Mouse (Mus musculus) cerebellum, adult 9-11 months (tissue): Measurements from ENCODE around the gene Keg1.
A peak's percentile ranks its signal among the peaks of the same experiment; 100 is the strongest.
"Not testable (repeated sequence)": the region's sequence is repeated elsewhere in the genome, so short reads cannot be mapped to it uniquely, and the experiment has no call there.

Source experiments
- DNase-seq: peaks from one replicate; pipeline ENCODE4 v3.0.0; 2022

Keg1 gene

GRCm38 (mm10) chr19:12695590-12695989 lies at the start of gene Keg1:
Keg1 (plus strand) TSS chr19:12695786.
- no peak for DNase-seq

DNA sequence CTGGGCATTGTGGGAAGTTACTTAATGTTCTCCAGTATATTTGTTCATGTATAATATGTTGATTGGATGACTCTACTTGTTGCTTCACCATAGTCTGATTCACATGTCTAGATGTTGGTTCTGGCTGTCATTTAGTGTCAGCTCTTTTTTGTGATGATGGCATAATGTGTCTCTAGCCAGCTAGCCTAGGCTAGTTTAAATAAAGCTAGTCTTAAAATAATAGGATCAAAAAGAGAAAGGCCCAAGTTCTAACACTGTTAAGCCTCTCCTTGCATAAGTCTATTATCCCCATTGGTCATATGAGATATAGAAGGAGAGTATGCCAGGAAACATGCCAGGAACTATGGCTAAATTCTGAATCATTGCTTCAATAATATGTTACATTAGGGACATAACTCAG lies 46.1 kb upstream of the Keg1 start:
- no peak for DNase-seq

GRCm38 (mm10) chr19:12666156-12666555 lies 29.4 kb upstream of the Keg1 start:
- no peak for DNase-seq

GRCm38 (mm10) chr19:12668601-12669000 lies 27.0 kb upstream of the Keg1 start:
- not testable (repeated sequence) for DNase-seq

DNA sequence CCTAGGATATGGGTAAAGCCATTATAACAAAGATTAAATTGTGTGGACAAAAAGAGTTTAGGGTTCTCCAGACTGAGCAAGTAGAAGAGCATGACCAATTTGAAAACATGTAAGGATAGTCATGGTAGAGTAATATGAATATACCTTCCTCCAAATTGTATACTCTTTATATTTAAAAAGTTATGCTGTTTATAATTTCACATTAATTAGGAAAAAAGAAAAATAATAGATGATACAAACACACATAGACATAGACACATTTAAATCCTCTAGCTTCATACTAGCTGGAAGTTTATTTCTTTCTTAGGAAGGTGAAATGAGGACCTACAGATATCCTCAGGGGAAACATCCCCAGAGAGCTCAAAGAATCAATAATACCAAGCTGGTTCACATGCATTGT lies 25.4 kb upstream of the Keg1 start, which contains the start of gene Olfr1442:
TSS of gene Olfr1442 (plus strand) at position 301 of the 400 bp plus-strand sequence.
- no peak for DNase-seq

- DNase-seq, result no peak
Measured at GRCm38 (mm10) chr19:12671051-12671450, 24.5 kb upstream of the Keg1 start.

DNA sequence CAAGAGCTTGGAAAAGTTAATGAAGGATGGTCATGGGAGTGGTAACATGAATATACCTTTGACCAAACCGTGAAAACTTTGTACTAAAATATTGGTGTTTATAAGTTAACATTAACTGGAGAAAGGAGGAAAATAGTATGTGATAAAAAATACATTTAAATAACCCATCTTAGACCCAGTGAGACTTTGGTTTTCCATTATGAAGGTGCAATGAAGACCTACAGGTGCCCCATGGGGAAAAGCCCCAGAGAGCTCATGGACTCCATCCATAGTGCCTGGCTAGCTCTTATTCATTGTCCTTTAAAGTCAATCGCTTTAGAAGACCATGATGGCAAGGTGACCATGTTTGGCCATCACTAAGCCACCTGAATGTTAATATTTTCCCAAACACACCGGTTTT lies 17.8 kb upstream of the Keg1 start, which contains the start of gene Olfr1443:
TSS of gene Olfr1443 (plus strand) at position 301 of the 400 bp plus-strand sequence.
- DNase-seq, result no peak

- DNase-seq, result no peak
Measured at GRCm38 (mm10) chr19:12684638-12685037, 10.9 kb upstream of the Keg1 start.

DNA sequence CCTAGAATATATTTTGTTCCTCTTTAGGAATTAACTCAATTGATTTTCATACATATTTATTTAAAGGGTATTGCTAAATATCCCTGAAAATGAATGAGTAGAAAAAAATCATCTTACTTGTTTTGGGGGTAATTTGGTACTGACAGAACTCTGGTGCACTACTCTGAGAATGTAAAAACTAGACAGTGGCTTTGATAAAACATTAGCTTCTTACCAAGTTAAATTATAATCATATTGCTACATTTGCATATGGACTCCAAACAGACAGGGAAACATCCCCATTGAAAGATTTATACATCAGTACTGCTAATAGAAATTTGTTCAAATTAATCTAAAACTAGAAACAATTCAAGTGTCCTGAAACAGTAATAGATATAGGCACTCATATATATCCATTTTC lies 10.4 kb upstream of the Keg1 start:
- no peak for DNase-seq

DNA sequence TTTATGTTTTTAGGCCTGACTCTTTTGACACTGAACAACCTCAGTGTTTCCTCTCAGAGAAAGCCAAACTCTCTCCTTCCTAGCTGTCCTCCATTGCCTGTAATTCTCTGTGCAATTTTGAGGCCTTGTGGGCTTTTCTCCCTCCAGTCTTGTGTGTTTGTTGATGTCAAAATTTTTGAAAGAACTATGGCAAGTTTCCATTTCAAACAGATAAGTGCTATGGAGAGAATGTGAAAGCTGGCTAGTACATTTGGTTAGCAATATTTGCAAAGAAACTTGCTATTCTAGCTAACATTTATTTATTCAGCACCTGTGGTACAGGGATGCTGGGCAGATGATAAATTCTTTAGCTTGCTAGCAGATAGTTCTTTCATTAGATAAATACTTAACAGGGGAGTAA lies 635 bp downstream of the Keg1 start:
- DNase-seq, result no peak

DNA sequence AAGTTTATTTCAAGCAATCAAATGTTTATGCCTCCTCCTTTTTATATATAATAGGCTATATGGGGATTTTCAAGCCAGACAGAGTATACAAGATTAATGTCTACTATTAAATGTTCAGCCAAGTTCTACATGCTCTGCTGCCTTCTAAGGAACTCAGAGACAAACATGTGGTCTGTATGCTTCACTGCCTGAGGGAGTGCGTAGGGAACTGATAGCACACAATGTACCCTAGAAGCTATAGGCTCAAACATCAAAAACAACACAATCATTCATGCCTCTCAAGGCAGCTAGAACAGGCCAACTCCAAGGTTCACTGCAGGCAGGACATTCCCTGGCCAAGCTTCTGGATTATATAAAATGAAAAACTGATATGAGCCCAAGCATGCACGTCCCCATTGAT lies 12.9 kb downstream of the Keg1 start:
- DNase-seq, result no peak

GRCm38 (mm10) chr19:12708986-12709385 lies 13.4 kb downstream of the Keg1 start:
- no peak for DNase-seq

DNA sequence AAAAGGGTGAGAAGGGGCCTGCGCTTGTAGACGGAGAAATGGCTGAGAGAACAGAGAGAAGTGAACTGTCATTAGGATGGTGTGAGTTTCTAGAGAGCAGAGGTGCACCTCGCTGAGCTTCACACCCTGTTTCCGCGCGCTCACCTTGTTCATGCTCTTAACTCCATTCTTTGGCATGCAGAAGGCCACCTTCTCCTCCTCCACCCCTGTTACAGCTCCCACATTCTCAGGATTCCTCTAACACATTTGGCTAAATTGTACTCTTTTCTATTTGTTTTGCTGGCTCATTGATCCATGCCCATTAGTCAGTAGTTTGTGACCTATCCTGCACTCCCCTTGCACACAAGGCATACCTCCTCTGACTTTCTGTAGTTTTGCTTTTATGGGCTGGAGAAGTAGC lies 23.6 kb downstream of the Keg1 start:
- DNase-seq, result no peak

DNA sequence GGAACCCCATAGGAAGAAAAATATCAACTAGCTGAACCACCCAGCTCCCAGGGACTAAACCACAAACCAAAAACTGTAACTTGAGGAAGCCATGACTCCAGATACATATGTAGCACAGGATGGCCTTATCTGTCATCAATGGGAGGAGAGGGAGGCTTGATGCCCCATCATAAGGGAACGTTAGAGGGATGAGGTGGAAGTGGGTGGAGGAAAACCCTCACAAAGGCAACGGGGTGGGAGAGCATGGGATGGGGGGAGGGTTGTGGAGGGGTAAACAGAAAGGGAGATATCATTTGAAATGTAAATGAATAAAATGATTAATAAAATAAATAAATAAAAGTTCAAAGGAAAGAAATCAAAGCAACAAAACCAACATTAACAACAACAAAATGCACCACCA lies 24.9 kb downstream of the Keg1 start:
- no peak for DNase-seq

GRCm38 (mm10) chr19:12720919-12721318 lies 25.3 kb downstream of the Keg1 start:
- DNase-seq, result not testable (repeated sequence)

DNA sequence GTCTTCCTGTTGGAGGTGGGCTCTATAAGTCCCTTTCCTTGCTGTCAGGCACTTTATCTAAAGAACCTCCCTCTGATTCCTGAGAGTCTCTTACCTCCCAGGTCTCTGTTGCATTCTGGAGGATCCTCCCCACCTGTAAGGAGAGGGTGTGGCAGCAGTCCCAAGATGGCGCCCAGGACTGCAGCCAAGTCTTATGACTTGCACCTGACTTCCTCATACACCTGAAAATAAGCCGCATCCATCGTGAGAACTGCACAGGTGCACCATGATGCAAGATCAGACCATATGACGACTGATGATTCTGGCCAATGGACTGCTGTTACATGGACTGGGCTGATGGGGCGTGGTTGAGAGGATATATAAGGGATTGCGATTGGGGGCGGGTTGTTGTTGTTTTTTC lies 26.0 kb downstream of the Keg1 start:
- not testable (repeated sequence) for DNase-seq

GRCm38 (mm10) chr19:12722308-12722707 lies 26.7 kb downstream of the Keg1 start:
- peak; percentile 25 for DNase-seq

GRCm38 (mm10) chr19:12725851-12726250 lies 30.3 kb downstream of the Keg1 start:
- no peak for DNase-seq

DNA sequence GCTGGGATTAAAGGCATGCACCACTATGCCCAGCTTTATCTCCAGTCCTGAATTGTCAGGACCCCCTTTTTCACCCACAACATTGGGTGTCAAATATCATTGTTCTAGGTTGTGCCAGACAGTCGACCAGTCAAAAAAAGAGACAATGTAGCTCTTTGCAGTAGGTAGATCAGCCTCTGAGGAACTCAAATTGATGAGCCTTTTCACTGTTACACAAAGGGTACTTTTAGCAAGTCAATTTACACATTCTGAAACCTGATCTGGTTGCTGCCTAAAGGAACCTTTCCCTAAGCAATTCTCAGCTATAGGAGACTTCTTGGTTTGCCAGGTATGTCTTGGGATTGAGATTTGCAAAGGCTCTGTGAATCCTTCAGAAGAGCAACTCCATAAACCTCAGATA lies 35.5 kb downstream of the Keg1 start:
- no peak for DNase-seq

DNA sequence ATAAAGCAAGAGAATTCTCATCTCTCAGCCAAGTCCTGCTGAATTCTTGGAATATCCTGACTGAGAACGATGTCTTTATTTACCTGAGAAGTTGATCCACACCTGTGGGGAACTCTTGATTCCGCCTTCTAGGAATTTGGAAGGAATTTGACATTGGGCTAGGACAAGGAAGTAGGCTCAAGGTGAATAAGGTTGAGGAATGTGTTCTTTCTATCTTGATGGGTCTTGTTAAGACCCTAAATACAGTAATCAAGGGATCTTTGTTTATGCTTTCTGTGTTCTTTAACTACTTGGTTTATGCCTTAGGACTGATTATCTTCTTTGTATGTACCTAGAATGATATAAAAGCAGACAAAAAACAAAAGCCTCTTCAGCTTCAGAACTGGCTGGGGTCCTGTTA lies 36.4 kb downstream of the Keg1 start:
- DNase-seq, result no peak

DNA sequence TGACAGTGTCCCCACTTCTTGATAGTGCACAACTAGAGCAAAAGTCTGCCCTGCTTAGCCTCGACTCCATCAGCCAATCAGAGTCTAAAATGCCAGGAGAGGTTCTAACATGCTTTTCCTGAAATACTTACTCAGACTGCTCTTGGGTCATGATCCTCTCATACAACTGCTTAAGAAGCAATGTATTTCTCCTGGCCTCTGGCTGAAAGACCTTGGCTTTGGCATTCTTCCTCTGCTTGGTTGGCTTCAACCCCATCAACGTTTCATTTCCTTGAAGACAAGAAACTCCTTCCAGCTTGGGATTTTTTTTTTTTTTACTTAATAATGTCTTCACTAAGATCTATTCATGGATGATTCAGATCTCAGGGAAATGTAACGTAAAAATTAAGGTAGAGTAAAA lies 60.7 kb downstream of the Keg1 start:
- DNase-seq, result no peak

DNA sequence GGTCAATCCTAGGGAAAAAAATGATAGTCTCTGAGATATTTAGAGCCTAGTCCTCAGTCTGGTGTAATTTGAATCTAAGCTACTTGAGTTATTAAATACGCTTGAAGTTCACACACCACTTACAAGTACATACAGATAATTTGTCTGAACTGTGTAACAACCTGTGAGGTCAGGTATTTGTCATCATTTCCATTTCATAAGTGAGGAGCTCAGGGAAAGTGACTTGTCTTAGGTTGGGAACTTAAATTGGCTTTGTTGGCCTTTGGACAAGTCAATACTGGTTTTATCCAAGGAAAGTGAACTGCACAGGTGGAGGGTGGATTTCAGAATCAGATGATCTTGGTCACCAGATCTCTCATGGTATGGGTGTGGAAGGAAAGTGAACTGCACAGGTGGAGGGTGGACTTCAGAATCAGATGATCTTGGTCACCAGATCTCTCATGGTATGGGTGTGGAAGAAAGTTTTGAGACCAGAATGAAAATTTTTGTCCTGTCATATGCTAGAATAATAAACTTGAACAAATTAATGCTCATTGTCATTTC lies 63.4 kb downstream of the Keg1 start:
- no peak for DNase-seq

DNA sequence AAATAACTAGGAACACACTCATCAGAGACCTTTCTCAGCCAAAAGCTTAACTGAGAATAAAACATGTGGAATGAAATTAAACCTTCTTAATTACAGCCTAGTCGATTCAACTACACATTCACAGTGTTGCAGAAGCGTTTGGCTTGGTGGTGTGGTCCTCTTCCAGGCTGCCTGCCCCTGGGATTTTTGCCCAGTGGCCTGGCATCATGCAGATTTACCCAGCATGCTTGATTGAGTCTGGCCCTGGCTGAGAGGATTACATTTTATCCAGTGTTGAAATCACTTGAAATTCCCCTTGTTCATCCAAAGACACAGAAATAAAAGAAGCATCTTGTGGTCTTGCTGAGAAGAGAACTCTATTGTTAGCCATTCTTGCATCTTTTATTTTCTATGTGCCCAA lies 64.1 kb downstream of the Keg1 start:
- DNase-seq, result peak; percentile 77

DNA sequence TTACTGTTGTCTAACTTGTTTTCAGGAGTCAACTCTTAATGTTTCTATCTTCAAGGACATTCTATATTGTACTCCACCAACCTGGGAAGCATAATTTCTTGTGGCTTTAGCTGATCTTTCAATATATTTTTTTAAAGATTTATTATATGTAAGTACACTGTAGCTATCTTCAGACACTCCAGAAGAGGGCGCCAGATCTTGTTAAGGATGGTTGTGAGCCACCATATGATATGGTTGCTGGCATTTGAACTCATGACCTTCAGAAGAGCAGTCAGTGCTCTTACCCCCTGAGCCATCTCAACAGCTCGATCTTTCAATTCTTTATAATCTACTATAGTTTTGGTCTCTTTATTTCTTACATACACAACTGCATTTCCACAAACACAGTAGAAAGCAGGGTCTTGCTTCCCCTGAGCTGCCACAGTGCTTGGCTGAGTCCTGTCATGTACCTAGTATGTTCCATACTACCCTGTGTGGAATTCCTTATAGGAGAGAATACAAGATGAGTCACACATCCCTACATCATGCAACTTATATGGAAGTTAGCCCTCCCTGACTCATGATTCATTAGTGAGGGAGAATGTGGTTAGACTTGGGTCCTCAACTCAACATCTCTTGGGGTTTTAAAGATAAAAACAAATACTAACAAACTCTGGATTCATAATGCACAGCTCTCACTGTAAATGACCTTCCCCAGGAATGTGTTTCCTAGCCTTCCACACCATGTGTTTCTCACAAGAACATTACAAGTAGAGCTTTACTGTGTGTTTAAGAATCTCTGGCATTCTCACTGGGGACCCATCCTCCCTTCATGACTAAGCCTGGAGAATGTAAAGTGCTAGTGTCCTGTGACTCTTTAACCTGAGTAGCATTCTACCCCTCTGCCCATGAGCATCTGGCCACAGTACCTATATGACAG lies 66.9 kb downstream of the Keg1 start:
- DNase-seq, result no peak
